Mouse (Mus musculus): ENCODE data around the gene Aox2. TPM values are rescaled to one million over a fixed set of nuclear protein-coding genes. Genes with fewer than 3 reads are reported as not detected.

Gene Aox2
- total RNA-seq, 2 experiments from 2014 or later, result 0.05 TPM; not detected in 1

DNA sequence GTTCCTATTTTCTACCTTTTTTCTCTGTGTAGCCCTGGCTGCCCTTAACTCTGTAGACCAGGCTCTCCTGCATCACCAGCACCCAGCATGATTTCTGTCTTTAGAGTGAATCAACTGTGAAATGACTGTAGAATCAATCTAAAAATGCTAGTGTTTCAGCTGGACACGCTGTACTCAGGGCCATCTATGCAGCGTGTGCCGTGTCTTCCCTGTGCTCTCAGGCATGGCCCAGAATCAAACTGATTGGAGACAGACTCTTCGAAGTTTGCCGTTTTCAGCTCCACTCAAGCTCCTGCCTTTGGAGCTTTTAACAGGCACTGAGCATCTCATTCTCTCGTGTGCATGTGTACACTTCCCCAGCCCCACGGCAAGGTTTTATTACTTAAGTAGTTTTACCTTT, 132.7 kb downstream of the Aox2 start:
- no peak for TF ChIP-seq CTCF (IDR thresholded peaks at IDR 0.05)

DNA sequence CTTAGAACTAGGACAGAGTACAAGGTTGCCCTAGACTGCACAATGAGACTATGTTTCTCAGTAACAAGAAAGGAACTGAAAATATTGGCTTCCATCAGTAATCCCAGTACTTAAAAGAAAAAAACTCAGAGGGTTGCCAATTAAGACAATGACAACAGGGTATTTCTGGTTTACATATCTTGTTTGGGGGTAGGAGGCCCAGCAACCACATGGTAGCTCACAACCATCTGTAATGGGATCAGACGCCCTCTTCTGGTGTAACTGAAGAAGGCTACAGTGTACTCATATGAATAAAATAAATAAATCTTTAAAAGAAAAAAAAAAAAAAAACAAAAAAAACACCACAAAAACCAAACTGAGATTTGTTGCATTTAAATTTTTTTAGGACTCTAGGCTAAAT, 137.3 kb downstream of the Aox2 start:
- H3K4me3 ChIP-seq, result no peak overlapping the region
- TF ChIP-seq CTCF (IDR thresholded peaks at IDR 0.05), result peak; percentile 53
- DNase-seq (ENCODE audit: extremely low spot score in 1 of 2, low spot score in 2 of 2), result no peak
- intact Hi-C loops (cut with DNase I), result no loop called here
- no peak overlapping the region for H3K27ac ChIP-seq

More for the DNA sequence above, 132.7 kb downstream of the Aox2 start:
- no peak for DNase-seq (ENCODE audit: extremely low spot score in 1 of 2, low spot score in 2 of 2)
- H3K27ac ChIP-seq, result no peak overlapping the region
- intact Hi-C loops (cut with DNase I), result no loop called here
- H3K4me3 ChIP-seq, result no peak overlapping the region

DNA sequence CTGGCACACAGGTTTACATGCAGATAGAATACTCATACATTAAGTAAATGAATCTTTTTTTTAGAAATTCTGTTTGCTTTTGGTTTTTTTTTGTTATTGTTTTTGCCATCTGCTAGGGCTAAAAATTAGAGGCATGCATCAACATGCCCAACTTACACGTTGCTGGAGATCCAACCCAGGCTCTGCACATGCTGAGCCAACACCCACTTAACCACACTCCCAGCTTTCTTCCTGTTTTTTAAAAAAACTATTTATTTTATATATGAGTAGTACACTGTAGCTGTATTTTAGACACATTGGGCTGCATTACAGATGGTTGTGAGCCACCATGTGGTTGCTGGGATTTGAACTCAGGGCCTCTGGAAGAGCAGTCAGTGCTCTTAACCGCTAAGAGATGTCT, 137.9 kb downstream of the Aox2 start:
- intact Hi-C loops (cut with DNase I), result no loop called here
- DNase-seq (ENCODE audit: extremely low spot score in 1 of 2, low spot score in 2 of 2), result no peak
- TF ChIP-seq CTCF (IDR thresholded peaks at IDR 0.05), result no peak
- Histone ChIP-seq H3K4me3 (no peak overlapping the region), H3K27ac (no peak overlapping the region)

DNA sequence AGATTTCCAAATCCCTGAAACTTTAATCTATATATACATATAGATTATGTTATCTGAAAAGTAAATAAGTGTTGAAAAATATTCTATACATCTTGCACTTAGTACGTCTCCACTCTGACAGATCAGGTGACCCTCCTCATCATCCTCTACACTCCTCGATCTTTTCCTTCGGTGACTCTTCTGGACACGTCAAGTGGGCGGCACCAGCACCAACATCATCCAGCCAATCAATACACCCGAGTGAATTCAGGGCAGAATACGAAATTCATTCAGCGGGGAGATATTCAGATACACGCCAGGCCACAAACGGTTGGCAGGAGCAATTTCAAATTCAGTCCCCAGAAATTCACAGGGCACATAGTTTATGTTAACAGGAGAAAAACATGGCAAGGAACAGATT, 141.9 kb downstream of the Aox2 start:
- DNase-seq (ENCODE audit: extremely low spot score in 1 of 2, low spot score in 2 of 2), result no peak
- H3K27ac ChIP-seq, result no peak overlapping the region
- intact Hi-C loops (cut with DNase I), result no loop called here
- TF ChIP-seq CTCF (IDR thresholded peaks at IDR 0.05), result no peak
- H3K4me3 ChIP-seq, result peak overlapping the region; percentile 15; the same call in 1 of the 2 replicates

DNA sequence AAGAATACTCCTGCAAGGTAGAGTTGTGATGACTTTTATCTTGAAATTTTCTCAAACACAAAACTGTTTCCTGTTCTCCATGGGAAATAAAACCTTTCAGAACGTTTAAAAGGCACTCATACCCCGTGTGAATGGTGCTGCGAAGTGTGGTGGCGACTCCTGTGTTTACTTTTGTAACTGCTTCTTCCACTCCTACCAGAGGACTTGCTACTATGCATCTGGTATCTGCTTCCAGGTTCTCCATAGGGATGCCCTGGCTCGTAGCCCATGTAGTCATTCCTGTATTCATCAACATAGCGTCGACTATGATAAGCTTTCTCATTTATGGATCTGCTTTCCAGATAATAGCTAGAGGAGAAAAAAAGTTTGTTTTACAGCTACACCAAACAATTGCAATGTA, 142.8 kb downstream of the Aox2 start:
- TF ChIP-seq CTCF (IDR thresholded peaks at IDR 0.05), result no peak; the same call in 1 of the 2 replicates
- intact Hi-C loops (cut with DNase I), result no loop called here
- peak overlapping the region; percentile 13; the same call in 1 of the 2 replicates for H3K4me3 ChIP-seq
- no peak overlapping the region for H3K27ac ChIP-seq
- no peak for DNase-seq (ENCODE audit: extremely low spot score in 1 of 2, low spot score in 2 of 2)

DNA sequence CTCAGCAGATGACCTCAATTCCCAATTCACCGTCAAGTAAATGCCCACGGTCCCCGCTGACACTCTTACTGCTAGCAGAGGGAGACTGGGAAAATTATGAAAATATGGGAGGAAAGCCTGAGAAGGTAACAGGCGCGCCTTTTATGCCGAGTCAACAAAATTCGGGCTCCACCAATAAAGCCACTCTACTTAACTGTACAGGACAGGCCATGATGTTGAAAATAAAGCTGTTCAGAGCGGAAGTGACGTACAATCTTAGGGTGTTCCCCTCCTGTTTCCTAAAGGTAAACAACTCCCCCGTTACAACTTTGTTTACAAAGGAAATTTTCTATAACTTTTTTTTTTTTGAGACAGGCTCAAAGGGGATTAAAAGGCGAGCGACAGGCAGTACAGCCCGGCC, 144.8 kb downstream of the Aox2 start:
- no peak for DNase-seq (ENCODE audit: extremely low spot score in 1 of 2, low spot score in 2 of 2)
- no peak for TF ChIP-seq CTCF (IDR thresholded peaks at IDR 0.05)
- intact Hi-C loops (cut with DNase I), result loop anchor here (1.0 kb wide), 1 partner anchor 22 kb away; the partner anchor contains the start of genes Nif3l1 and Ppil3
- Histone ChIP-seq H3K4me3 (peak overlapping the region; percentile 99), H3K27ac (peak overlapping the region; percentile 99)

DNA sequence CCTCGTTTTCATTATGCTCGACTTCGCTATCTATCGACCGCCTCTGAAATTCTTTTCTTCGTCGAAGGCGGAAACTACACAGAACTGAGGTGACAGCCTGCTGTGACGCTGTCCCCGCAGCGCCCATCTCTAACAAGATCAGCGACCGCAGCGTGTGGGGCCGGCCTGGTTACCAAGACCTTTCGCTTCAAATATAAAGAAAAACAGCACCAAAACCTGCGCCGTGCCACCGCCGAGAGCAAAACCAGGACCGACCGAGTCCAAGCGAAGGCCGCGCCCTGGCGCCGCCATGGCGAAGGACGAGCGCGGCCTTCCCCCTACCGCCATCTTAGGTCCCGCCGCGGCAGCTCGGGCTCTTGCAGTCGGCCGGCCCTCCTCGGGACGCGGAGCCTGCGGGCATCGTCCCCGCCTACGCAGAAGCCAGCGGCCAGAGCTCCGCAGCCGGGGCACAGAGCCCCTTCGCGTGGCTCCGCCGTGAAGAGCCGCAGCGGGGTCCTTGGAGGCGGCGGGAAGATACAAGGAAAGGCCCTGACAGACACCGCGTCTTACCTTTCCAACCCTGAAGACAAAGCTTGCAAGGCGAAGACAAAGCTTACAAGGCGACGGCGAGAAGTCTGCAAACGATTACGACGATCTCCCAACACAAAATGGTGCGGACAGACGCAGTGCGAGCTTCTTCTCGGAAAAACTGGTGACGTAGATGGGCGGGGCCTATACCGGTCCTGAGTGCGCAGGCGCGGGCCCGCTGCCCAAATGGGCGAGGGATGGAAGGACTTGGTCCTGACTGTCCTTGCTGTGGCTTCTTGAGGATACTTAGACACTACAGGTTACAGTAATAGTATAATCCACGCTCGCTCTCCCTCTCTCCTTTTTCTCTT, 145.5 kb downstream of the Aox2 start, which contains the start of gene Clk1:
Gene Clk1, minus strand, starts transcription at position 696 of the 878 bp plus-strand sequence.
- no peak for TF ChIP-seq CTCF (IDR thresholded peaks at IDR 0.05)
- intact Hi-C loops (cut with DNase I), result loop anchor here (1.0 kb wide), 1 partner anchor 22 kb away; the partner anchor contains the start of genes Nif3l1 and Ppil3
- H3K27ac ChIP-seq, result peak within 1 kb of the TSS; percentile 99
- peak; percentile 96 to 98 for DNase-seq (ENCODE audit: extremely low spot score in 1 of 2, low spot score in 2 of 2)
- peak within 1 kb of the TSS; percentile 99 for H3K4me3 ChIP-seq

DNA sequence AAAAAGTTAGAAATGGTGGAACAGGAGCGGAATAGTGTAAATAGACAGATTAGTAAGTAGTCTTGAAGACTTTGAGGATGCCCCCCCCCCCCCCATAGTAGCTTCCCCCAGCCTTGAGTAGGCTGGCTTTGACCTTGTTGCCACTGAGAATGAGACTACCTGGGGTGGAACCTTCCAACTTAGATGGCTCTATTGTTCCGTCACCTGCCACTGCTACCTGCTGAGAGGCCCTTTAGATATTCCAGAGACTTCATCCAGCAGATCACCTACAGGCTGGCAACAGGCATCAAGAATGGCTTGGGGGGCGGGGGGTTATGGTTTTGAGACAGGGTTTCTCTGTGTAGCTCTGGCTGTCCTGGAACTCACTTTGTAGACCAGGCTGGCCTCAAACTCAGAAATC, 146.4 kb downstream of the Aox2 start:
- no peak overlapping the region for H3K27ac ChIP-seq
- TF ChIP-seq CTCF (IDR thresholded peaks at IDR 0.05), result no peak
- intact Hi-C loops (cut with DNase I), result no loop called here

More for the DNA sequence above, 146.4 kb downstream of the Aox2 start:
- H3K4me3 ChIP-seq, result no peak overlapping the region
- DNase-seq (ENCODE audit: extremely low spot score in 1 of 2, low spot score in 2 of 2), result no peak

Other genes with a start within 250 kb of the Aox2 start
- 1 to 10 TPM; 3.2 to 4.6 TPM for gene Aox1, start 248.4 kb upstream of the Aox2 start, total RNA-seq (2021)
- gene Aox3, start 165.2 kb upstream of the Aox2 start, total RNA-seq (2021), result 1 to 10 TPM; 2.9 to 3.6 TPM
- gene Aox4, start 67.9 kb upstream of the Aox2 start, total RNA-seq (2021), result 1 to 10 TPM; 4.0 to 5.9 TPM
- 100 to 1,000 TPM; 137 to 146 TPM for gene Bzw1, start 114.6 kb downstream of the Aox2 start, total RNA-seq (2021)
- 100 to 1,000 TPM; 119 to 134 TPM for gene Clk1, start 145.7 kb downstream of the Aox2 start, total RNA-seq (2021)
- 10 to 100 TPM; 15.6 to 19.1 TPM for gene Nif3l1, start 166.8 kb downstream of the Aox2 start, total RNA-seq (2021)
- 10 to 100 TPM; 23.1 to 25.9 TPM for gene Ppil3, start 167.2 kb downstream of the Aox2 start, total RNA-seq (2021)
- 10 to 100 TPM; 29.1 to 30.2 TPM for gene Orc2, start 226.8 kb downstream of the Aox2 start, total RNA-seq (2021)